Mouse (Mus musculus): Measurements from ENCODE around the gene Tnr. TPM values are rescaled to one million over a fixed set of nuclear protein-coding genes. Genes with fewer than 3 reads are reported as not detected.

Gene Tnr
- total and polyA plus RNA-seq, 2 experiments from 2014 or later, result 5.8 to 50.9 TPM

DNA sequence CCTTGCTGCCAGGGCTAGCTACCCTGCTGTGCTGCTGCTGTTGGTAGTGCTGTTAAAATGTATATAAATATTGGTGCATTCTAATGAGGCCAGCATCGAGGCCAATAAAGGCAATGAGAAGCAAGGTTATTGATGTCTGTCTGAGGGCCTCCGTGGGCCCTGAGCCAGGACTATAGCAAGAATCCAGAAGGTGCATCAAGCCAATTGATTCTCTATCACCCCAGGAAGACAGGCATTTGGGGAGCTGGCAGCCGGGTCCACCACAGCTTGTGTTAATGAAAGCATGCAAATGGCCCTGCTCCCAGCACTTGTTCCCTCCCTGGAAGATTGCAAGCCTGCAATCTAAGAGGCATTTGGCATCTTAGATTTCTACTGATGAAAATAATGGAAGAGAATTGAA lies 54.8 kb downstream of the Tnr start:
- Histone ChIP-seq H3K9ac (replicated peaks; ENCODE audit: low read length, poor library complexity, severe bottlenecking) (no peak overlapping the region), H3K4me2 (ENCODE audit: low read depth, low read length, poor library complexity, severe bottlenecking) (no peak overlapping the region), H3K27ac (ENCODE audit: low read depth, low read length) (no peak overlapping the region), H3K9me3 (ENCODE audit: low read length) (no peaks in the 10 kb centered on the region), H3K27me3 (ENCODE audit: insufficient read depth, low read length) (no peaks in the 10 kb centered on the region), H3K4me1 (ENCODE audit: insufficient read depth, low read length) (no peaks in the 10 kb centered on the region; the same call in 1 of the 2 replicates), H3K4me3 (ENCODE audit: low read depth, low read length) (no peak overlapping the region), H3K36me3 (ENCODE audit: insufficient read depth, low read length) (no peaks in the 10 kb centered on the region)
- ATAC-seq (ENCODE audit: low FRiP score) (no peak), DNase-seq (ENCODE audit: low spot score) (peak; percentile 51)
- TF ChIP-seq CTCF (IDR thresholded peaks at IDR 0.05), result no peak
- WGBS, result 20% methylated on average over 3 of the region's 3 CpGs

DNA sequence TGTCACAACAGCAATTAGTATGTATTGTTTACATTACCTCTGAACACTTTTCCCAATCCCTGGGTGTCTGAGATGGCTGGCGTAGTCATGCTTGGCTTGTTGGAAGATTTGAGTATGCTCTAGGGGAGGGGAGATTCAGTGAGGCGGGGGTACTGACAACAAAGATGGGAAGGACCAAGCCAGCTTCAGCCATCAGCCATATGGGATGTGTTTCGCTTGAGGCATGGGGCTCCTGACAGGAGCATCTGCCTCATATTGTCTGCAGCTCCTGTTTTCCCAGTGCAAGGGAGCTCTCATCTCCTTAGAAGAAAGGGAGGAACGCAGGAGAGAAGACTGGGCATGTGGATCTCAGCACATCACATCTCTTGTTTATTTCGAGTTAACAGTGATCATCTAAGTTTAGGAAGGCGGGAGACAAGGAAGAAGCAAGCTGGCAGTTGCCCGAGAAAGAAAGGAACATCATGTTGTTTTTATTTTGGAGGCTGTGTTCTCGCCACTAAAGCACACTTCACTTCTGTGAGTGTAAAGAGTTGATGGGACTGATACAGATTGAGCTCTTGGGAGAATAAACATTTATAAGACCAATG lies 56.9 kb downstream of the Tnr start:
- no peak for ATAC-seq (ENCODE audit: low FRiP score)
- Histone ChIP-seq H3K27me3 (ENCODE audit: insufficient read depth, low read length) (no peaks in the 10 kb centered on the region), H3K4me2 (ENCODE audit: low read depth, low read length, poor library complexity, severe bottlenecking) (no peak overlapping the region), H3K27ac (ENCODE audit: low read depth, low read length) (no peak overlapping the region), H3K4me1 (ENCODE audit: insufficient read depth, low read length) (no peaks in the 10 kb centered on the region; the same call in 1 of the 2 replicates), H3K36me3 (ENCODE audit: insufficient read depth, low read length) (no peaks in the 10 kb centered on the region), H3K4me3 (ENCODE audit: low read depth, low read length) (no peak overlapping the region), H3K9me3 (ENCODE audit: low read length) (no peaks in the 10 kb centered on the region), H3K9ac (replicated peaks; ENCODE audit: low read length, poor library complexity, severe bottlenecking) (no peak overlapping the region)
- DNase-seq (ENCODE audit: low spot score), result peak; percentile 35
- no peak for TF ChIP-seq CTCF (IDR thresholded peaks at IDR 0.05)
- WGBS, result 81% methylated on average over 8 of the region's 8 CpGs

DNA sequence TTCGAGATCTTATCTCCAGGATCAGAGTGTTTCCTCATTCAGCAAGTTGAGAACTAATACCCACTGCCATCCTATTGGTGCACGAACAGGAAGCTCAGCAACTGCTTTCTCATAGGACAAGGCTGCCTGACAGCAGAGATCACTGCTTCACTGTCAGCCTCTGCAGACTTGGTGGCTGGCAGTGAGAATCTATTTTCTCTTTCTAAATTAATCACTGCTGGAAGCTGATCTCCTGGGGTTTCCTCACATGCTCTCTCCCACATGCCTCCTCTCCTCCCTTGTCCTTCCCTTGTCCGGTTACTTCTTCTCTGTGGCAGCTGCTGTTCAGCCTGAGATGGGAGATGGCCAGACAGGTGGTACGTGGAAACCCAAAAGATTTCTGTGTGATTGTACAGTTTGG lies 60.3 kb downstream of the Tnr start:
- WGBS, result 72% methylated on average over 4 of the region's 4 CpGs
- no peaks in the 10 kb centered on the region for H3K36me3 ChIP-seq (ENCODE audit: insufficient read depth, low read length)
- no peak overlapping the region for H3K4me2 ChIP-seq (ENCODE audit: low read depth, low read length, poor library complexity, severe bottlenecking)
- H3K4me1 ChIP-seq (ENCODE audit: insufficient read depth, low read length), result no peaks in the 10 kb centered on the region
- no peaks in the 10 kb centered on the region for H3K27me3 ChIP-seq (ENCODE audit: insufficient read depth, low read length)
- ATAC-seq (ENCODE audit: low FRiP score), result no peak
- no peak overlapping the region for H3K9ac ChIP-seq (replicated peaks; ENCODE audit: low read length, poor library complexity, severe bottlenecking)
- H3K4me3 ChIP-seq (ENCODE audit: low read depth, low read length), result no peak overlapping the region
- no peak for TF ChIP-seq CTCF (IDR thresholded peaks at IDR 0.05)
- no peak for DNase-seq (ENCODE audit: low spot score)
- H3K27ac ChIP-seq (ENCODE audit: low read depth, low read length), result no peak overlapping the region
- no peaks in the 10 kb centered on the region for H3K9me3 ChIP-seq (ENCODE audit: low read length)

DNA sequence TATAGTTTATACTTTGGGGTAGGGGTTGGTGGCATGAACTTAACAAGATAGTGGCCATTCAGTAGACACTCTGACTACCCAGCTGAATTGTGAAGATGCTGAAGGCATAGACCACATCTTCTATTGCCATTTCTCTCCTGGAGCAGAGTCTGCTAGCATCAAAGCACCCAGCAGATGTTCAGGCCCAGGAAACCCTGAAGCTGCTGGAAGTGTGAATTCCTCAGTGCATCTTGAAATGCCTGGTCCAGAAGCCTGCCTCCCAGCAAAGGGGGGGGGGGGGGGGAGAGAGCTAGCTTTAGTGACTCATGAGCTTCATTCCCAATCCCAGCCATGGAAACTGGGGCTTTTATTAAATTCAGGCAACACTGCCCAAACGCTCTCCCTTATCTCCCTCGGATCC lies 65.2 kb downstream of the Tnr start:
- Histone ChIP-seq H3K9me3 (ENCODE audit: low read length) (no peaks in the 10 kb centered on the region), H3K36me3 (ENCODE audit: insufficient read depth, low read length) (no peaks in the 10 kb centered on the region), H3K27me3 (ENCODE audit: insufficient read depth, low read length) (no peaks in the 10 kb centered on the region), H3K4me3 (ENCODE audit: low read depth, low read length) (no peak overlapping the region), H3K9ac (replicated peaks; ENCODE audit: low read length, poor library complexity, severe bottlenecking) (no peak overlapping the region), H3K27ac (ENCODE audit: low read depth, low read length) (no peak overlapping the region), H3K4me2 (ENCODE audit: low read depth, low read length, poor library complexity, severe bottlenecking) (no peak overlapping the region), H3K4me1 (ENCODE audit: insufficient read depth, low read length) (peaks cover 4% of the 10 kb centered on the region)
- no peak for TF ChIP-seq CTCF (IDR thresholded peaks at IDR 0.05)
- 61% methylated on average over 2 of the region's 2 CpGs for WGBS
- ATAC-seq (ENCODE audit: low FRiP score), result no peak
- no peak for DNase-seq (ENCODE audit: low spot score)

DNA sequence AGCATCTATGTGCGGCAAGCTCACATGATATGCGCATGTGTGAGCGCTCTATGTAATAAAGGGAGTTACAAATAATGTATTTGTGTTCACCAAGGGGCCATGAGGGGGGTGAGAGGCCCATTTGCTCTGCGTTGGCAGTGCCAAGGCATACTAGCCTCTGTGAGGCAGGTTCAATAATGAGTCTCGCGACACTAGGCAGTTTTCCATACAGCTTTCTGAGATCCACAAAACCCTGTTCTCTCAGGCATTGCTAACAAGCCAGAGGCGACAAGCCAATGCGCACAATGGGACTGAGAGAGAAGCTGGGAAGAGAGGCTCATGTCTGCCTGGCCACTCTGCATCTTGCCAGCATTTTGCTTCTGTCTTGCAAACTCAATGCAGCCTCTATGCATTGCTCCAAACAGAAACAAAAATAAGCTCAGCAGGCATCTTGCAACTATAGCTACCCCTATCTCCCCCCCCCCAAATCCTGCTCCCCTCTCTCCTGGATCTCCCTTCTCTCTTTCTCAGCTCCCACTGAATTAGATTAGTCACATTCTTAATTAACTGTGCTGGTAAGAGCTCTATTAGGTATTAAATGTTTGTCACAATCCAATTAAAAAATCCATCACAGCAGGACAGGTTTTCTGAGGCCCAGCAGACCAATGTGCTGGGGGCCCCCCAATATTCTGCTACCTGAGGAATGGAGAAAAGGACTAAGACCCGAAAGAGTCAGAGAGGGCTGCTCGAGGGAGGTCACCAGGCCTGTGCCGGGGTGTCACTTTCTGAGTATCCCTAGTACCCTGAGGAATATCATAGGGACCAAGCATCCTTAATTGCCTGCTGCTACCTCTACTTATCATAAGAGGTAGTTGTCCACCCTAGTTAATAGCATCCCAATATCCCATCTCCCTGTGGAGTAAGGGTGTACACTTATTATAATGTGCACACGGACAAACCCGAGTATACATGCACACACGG lies 70.8 kb downstream of the Tnr start:
- no peak overlapping the region for H3K9ac ChIP-seq (replicated peaks; ENCODE audit: low read length, poor library complexity, severe bottlenecking)
- H3K27ac ChIP-seq (ENCODE audit: low read depth, low read length), result peak overlapping the region; percentile 57; the same call in 1 of the 2 replicates
- peak; percentile 90 for DNase-seq (ENCODE audit: low spot score)
- H3K4me3 ChIP-seq (ENCODE audit: low read depth, low read length), result no peak overlapping the region
- 58% methylated on average over 14 of the region's 14 CpGs for WGBS
- no peaks in the 10 kb centered on the region for H3K9me3 ChIP-seq (ENCODE audit: low read length)
- H3K4me1 ChIP-seq (ENCODE audit: insufficient read depth, low read length), result peaks cover 4% of the 10 kb centered on the region
- no peaks in the 10 kb centered on the region for H3K27me3 ChIP-seq (ENCODE audit: insufficient read depth, low read length)
- ATAC-seq (ENCODE audit: low FRiP score), result peak; percentile 66
- H3K4me2 ChIP-seq (ENCODE audit: low read depth, low read length, poor library complexity, severe bottlenecking), result no peak overlapping the region
- no peaks in the 10 kb centered on the region for H3K36me3 ChIP-seq (ENCODE audit: insufficient read depth, low read length)
- no peak for TF ChIP-seq CTCF (IDR thresholded peaks at IDR 0.05)

DNA sequence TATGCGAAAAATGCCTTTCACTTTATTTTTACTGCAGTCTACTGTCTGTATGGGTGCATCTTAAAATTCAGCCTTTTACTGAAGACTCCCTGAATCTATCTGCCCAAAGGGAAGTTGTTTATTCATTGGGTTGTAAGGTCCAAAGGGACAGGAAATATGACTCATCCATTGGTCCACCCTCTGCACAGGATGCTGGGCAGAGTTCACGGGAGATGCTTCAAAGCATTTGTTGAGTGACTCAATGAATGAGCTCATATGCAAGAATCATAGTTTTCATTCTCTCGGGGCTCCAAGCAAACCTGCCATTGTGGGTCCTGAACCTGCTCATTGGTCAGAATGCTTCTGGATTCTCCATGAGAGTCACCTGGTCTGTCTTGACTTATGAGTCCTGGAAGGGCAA lies 72.2 kb downstream of the Tnr start:
- no peaks in the 10 kb centered on the region for H3K36me3 ChIP-seq (ENCODE audit: insufficient read depth, low read length)
- ATAC-seq (ENCODE audit: low FRiP score) (no peak), DNase-seq (ENCODE audit: low spot score) (no peak)
- no peak overlapping the region for H3K4me3 ChIP-seq (ENCODE audit: low read depth, low read length)
- peaks cover 4% of the 10 kb centered on the region for H3K4me1 ChIP-seq (ENCODE audit: insufficient read depth, low read length)
- WGBS, result 86% methylated on average over 3 of the region's 3 CpGs
- H3K9me3 ChIP-seq (ENCODE audit: low read length), result no peaks in the 10 kb centered on the region
- H3K27me3 ChIP-seq (ENCODE audit: insufficient read depth, low read length), result no peaks in the 10 kb centered on the region
- TF ChIP-seq CTCF (IDR thresholded peaks at IDR 0.05), result no peak
- no peak overlapping the region for H3K4me2 ChIP-seq (ENCODE audit: low read depth, low read length, poor library complexity, severe bottlenecking)
- no peak overlapping the region for H3K27ac ChIP-seq (ENCODE audit: low read depth, low read length)
- no peak overlapping the region for H3K9ac ChIP-seq (replicated peaks; ENCODE audit: low read length, poor library complexity, severe bottlenecking)
